Mouse (Mus musculus) embryonic facial prominence, embryonic 14.5 days (tissue): ENCODE measurements around the gene Astn2. TPM values are rescaled to one million over a fixed set of nuclear protein-coding genes. Genes with fewer than 3 reads are reported as not detected.

Source experiments
- ATAC-seq: fragments of 200-750 bp; cut with Nextera tagmentation; 2 replicates; pipeline ENCODE4 v1.8.0; 2017; ENCODE audit warnings: low read depth, moderate number of reproducible peaks, moderate TSS enrichment
- DNase-seq: peaks from one replicate; pipeline ENCODE4 v3.0.0-alpha.2; 2015; ENCODE audit warnings: low spot score
- H3K27ac ChIP-seq: fragments of 300-500 bp; sonication (generic); replicated peaks from 2 replicates; pipeline ENCODE4 v1.5.1; 2014; ENCODE audit warnings: low read depth, mild to moderate bottlenecking, low read length, moderate library complexity
- H3K27me3 ChIP-seq: fragments of 300-500 bp; sonication (generic); replicated peaks from 2 replicates; pipeline ENCODE4 v1.6.1; 2014; ENCODE audit warnings: low read length; ENCODE audit not compliant: control insufficient read depth, insufficient read depth
- H3K36me3 ChIP-seq: fragments of 300-500 bp; sonication (generic); 2 replicates; pipeline ENCODE4 v1.6.1; 2014; ENCODE audit warnings: low read length, mixed read lengths; ENCODE audit not compliant: control insufficient read depth, insufficient read depth
- H3K4me1 ChIP-seq: fragments of 300-500 bp; sonication (generic); 2 replicates; pipeline ENCODE4 v1.6.1; 2014; ENCODE audit warnings: antibody characterized with exemption, low read length; ENCODE audit not compliant: control insufficient read depth, insufficient read depth
- H3K4me2 ChIP-seq: fragments of 300-500 bp; sonication (generic); 2 replicates; pipeline ENCODE4 v1.6.1; 2014; ENCODE audit warnings: low read depth, mild to moderate bottlenecking, low read length, moderate library complexity, mixed read lengths
- H3K4me3 ChIP-seq: fragments of 300-500 bp; sonication (generic); 2 replicates; pipeline ENCODE4 v1.5.1; 2014; ENCODE audit warnings: low read depth, mild to moderate bottlenecking, low read length
- H3K9ac ChIP-seq: fragments of 300-500 bp; sonication (generic); 2 replicates; pipeline ENCODE4 v1.6.1; 2014; ENCODE audit warnings: low read depth, mild to moderate bottlenecking, low read length, moderate library complexity, mixed read lengths
- H3K9me3 ChIP-seq: fragments of 300-500 bp; sonication (generic); 2 replicates; pipeline ENCODE4 v1.6.1; 2016; ENCODE audit warnings: low read length; ENCODE audit not compliant: control insufficient read depth
- WGBS: fragments of 180-500 bp; shearing (Covaris S2); extraction: QIAGEN DNeasy Blood & Tissue Kit; methylation state at CpG from one replicate; pipeline ENCODE4 v1.1.7; 2014; 5-methylcytosine and 5-hydroxymethylcytosine counted together
- polyA plus RNA-seq: library from polyadenylated mRNA; unstranded; fragments of >200 nt; fragmentation: Nextera tagmentation; extraction: Ambion mirVana; gene quantifications from 2 replicates; pipeline ENCODE4 v1.2.1, GENCODE M21; 2014

Astn2 gene
- polyA plus RNA-seq, 1 experiment from 2014 or later = 1.0 TPM

DNA sequence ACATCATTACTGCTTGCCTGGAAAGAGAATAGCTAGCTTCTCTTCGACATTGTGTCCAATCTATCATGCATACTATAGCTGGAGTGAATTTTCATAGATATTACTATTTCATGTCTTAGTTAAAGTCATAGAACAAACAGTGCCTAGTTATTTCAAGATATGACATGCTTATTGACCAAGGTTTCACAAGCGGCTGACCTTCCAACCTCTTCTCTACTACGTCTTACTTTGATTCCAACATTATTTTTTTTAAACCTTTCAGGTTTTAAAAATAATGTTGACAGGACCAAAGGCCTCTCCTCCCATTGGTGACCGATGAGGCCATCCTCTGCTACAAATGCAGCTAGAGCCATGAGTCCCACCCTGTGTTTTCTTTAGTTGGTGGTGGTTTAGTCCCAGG, 1025.0 kb downstream of the Astn2 start:
- Histone ChIP-seq H3K9ac (no peak overlapping the region), H3K27ac (no peak overlapping the region), H3K4me1 (no peaks in the 10 kb centered on the region), H3K27me3 (no peaks in the 10 kb centered on the region), H3K9me3 (no peaks in the 10 kb centered on the region), H3K36me3 (no peaks in the 10 kb centered on the region), H3K4me2 (no peak overlapping the region), H3K4me3 (no peak overlapping the region)
- DNase-seq = no peak
- ATAC-seq = no peak
- whole genome bisulfite sequencing = 86% methylated on average over 4 of the region's 4 CpGs

DNA sequence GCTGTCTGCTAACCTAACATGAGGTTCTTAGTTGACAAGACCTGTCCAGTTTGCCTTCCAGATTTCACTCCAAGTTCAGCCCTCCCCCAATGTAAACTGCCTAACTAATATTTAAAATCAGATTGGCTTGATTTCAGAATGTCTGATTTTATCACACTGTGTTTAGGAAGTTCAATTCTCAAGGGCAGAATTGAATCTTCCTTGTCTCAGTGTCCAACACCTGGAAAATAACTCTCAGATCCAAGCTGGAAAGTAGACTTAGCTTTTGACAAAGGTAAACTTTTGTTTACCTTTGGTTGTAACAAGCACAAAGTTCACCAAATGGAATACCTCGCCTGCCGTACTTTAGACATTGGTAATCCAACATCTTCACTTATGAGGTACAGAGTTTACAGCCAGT, 1027.8 kb downstream of the Astn2 start:
- no peak overlapping the region for H3K27ac ChIP-seq
- H3K27me3 ChIP-seq = no peaks in the 10 kb centered on the region
- WGBS = 86% methylated on average over 2 of the region's 2 CpGs
- no peaks in the 10 kb centered on the region for H3K36me3 ChIP-seq
- H3K4me3 ChIP-seq = no peak overlapping the region
- no peak overlapping the region for H3K4me2 ChIP-seq
- DNase-seq (no peak), ATAC-seq (no peak)
- no peaks in the 10 kb centered on the region for H3K4me1 ChIP-seq
- H3K9ac ChIP-seq = no peak overlapping the region
- no peaks in the 10 kb centered on the region for H3K9me3 ChIP-seq

DNA sequence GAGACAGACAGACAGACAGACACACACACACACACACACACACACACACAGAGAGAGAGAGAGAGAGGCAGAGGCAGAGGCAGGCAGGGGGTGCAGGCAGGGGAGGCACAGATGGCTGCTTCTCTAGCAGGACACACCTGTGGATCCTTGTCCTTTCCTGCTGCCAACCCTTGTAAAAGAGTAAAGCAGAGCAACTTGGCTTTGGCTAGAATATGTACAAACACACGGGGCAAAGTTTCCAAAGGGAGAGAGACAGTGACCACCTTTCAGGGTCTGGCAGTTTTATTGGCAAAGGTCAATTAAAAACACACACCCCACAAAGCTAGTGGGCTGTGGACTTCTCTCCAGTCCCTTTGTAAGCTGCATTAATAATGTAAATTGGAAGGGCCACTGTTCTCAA, 1030.6 kb downstream of the Astn2 start:
- DNase-seq = no peak
- no peak overlapping the region for H3K4me2 ChIP-seq
- no peak overlapping the region for H3K4me3 ChIP-seq
- 60% methylated on average over 1 of the region's 1 CpGs for WGBS
- H3K9me3 ChIP-seq = no peaks in the 10 kb centered on the region
- H3K4me1 ChIP-seq = no peaks in the 10 kb centered on the region
- no peaks in the 10 kb centered on the region for H3K27me3 ChIP-seq
- H3K36me3 ChIP-seq = no peaks in the 10 kb centered on the region
- ATAC-seq = no peak
- no peak overlapping the region for H3K9ac ChIP-seq
- H3K27ac ChIP-seq = no peak overlapping the region

DNA sequence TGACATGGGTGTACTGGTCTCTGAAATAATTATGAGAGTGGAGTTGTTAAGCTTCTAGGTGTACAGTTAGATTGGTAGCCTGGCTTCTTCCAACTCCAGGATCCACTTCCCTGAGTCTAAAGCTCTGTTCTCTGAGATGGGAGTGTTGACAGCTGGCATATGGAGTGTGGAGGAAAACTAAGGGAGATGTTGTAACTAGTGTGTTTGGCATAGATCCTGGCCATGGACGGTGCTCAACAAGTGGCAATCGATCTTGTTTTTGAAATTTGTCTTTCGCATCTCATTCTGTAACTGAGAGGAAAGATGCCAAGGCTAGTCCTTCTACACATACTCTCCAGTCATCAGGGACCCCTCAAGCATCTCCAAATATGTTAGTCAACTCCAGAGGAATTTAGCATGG, 1031.7 kb downstream of the Astn2 start:
- no peaks in the 10 kb centered on the region for H3K4me1 ChIP-seq
- no peaks in the 10 kb centered on the region for H3K9me3 ChIP-seq
- 92% methylated on average over 3 of the region's 3 CpGs for WGBS
- no peaks in the 10 kb centered on the region for H3K36me3 ChIP-seq
- no peak overlapping the region for H3K27ac ChIP-seq
- ATAC-seq (no peak), DNase-seq (peak; percentile 16)
- H3K4me3 ChIP-seq = no peak overlapping the region
- H3K9ac ChIP-seq = no peak overlapping the region
- H3K4me2 ChIP-seq = no peak overlapping the region
- no peaks in the 10 kb centered on the region for H3K27me3 ChIP-seq

DNA sequence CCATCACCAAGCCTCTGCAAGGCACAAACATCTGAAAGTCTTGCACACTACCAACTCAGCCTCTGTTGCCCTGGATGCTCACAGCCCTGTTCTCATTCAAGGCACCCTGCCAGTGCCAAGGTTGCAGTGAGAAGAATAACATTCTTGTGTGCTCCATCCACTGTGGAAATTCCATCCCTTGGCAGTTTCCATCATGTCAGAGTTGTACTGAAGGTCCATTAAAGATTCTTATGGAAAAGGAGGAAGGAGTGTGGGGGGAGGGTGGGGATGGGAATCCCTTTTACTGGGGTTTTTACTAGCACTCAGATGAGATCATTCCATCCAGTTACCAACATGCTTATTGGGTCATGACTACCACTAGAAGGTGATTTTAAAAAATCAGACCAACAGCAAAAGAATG, 1037.3 kb downstream of the Astn2 start:
- no peaks in the 10 kb centered on the region for H3K27me3 ChIP-seq
- no peak for ATAC-seq
- H3K4me1 ChIP-seq = no peaks in the 10 kb centered on the region
- H3K9ac ChIP-seq = no peak overlapping the region
- no peaks in the 10 kb centered on the region for H3K36me3 ChIP-seq
- H3K9me3 ChIP-seq = no peaks in the 10 kb centered on the region
- H3K27ac ChIP-seq = no peak overlapping the region
- no peak for DNase-seq
- H3K4me3 ChIP-seq = no peak overlapping the region
- H3K4me2 ChIP-seq = no peak overlapping the region

DNA sequence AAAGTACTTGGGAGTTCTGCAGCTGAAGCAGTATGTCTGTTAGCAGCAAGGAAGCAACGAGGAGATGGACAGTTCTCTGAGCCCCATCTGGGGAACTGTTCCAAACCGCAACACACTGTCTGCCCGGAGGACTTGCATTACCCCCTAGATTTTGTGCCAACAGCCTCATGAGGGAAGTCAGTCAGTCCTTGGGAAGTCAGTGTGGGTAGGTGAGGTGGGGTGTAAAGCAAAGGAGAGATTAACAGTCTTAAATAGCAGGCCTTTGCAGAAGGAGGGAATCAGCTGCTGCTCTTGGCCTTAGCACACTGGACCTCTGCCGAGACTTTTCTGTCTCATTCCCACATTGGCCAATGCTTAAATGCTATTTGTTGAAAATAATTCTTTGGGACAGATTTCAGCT, 1049.8 kb downstream of the Astn2 start:
- WGBS = 68% methylated on average over 4 of the region's 4 CpGs
- Histone ChIP-seq H3K4me1 (peaks cover 3% of the 10 kb centered on the region; the same call in 1 of the 2 replicates), H3K27ac (no peak overlapping the region), H3K9me3 (no peaks in the 10 kb centered on the region), H3K4me2 (no peak overlapping the region), H3K36me3 (no peaks in the 10 kb centered on the region), H3K9ac (no peak overlapping the region), H3K4me3 (no peak overlapping the region), H3K27me3 (no peaks in the 10 kb centered on the region)
- DNase-seq (no peak), ATAC-seq (no peak)

DNA sequence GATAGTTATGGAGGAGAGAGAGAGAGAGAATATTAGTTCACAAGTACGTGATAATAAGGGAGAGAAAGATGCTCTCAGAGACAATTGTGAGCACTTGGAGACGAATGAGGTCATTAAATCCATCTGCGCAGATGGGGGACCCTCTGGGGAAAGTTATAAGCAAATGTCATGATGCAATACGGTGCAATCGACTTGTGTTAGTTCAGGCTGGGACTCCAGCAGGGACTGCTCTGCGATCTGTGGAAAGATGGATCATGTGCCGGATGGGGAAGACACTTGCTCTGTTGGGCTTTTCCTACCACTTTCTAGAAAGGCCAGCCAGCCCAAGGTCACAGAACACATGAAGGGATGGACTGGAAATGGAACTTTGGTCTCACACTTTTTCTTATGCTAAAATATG, 1053.9 kb downstream of the Astn2 start:
- H3K4me3 ChIP-seq = no peak overlapping the region
- ATAC-seq = no peak
- H3K27ac ChIP-seq = no peak overlapping the region
- peaks cover 3% of the 10 kb centered on the region; the same call in 1 of the 2 replicates for H3K4me1 ChIP-seq
- H3K36me3 ChIP-seq = no peaks in the 10 kb centered on the region
- no peak overlapping the region for H3K9ac ChIP-seq
- WGBS = 80% methylated on average over 7 of the region's 7 CpGs
- no peak for DNase-seq
- no peaks in the 10 kb centered on the region for H3K27me3 ChIP-seq
- H3K9me3 ChIP-seq = no peaks in the 10 kb centered on the region
- H3K4me2 ChIP-seq = no peak overlapping the region

DNA sequence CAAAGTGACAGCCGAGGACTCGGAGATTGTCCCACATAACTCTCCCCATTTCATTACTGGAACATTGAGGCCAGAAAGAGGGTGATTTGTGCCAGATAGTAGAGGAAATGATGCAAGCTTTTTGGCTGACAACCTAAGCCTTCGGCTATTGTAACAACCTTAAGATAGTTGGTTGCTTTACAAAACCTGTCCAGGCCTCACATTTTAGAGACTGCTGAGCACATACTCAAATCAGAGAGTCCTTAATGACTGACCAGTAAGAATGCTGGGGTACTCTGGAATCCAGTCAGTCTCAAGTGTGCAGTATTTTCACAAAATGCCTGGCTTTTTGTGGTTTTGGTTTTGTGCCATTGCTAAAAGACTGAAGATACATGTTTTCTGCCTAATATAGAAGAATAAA, 1062.6 kb downstream of the Astn2 start:
- 77% methylated on average over 3 of the region's 3 CpGs for WGBS
- Histone ChIP-seq H3K27me3 (no peaks in the 10 kb centered on the region), H3K4me3 (no peak overlapping the region), H3K9ac (no peak overlapping the region), H3K36me3 (no peaks in the 10 kb centered on the region), H3K4me1 (no peaks in the 10 kb centered on the region), H3K27ac (no peak overlapping the region), H3K9me3 (no peaks in the 10 kb centered on the region), H3K4me2 (no peak overlapping the region)
- DNase-seq (no peak), ATAC-seq (no peak)

DNA sequence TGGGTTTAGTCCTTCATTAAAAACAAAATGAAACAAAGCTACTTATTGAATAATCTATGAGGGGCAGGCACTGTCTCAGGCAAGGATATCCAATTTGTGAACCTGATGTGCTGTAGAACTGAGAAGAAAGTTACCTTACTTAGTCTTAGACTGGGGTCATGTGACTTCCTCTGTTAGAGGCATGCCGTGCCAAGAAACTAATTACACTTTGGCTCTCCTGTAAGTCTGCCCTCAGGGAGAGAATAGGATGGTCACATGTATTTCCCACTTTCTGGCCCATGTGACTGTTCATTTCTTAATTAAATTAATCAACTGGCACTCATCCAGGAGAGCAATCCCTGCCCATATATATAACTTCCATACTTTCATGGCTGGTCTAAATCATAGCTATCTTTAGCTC, 1070.7 kb downstream of the Astn2 start:
- no peaks in the 10 kb centered on the region for H3K27me3 ChIP-seq
- H3K4me3 ChIP-seq = no peak overlapping the region
- H3K9ac ChIP-seq = no peak overlapping the region
- H3K4me2 ChIP-seq = no peak overlapping the region
- no peaks in the 10 kb centered on the region for H3K9me3 ChIP-seq
- ATAC-seq (peak; percentile 47; the same call in 1 of the 2 replicates), DNase-seq (peak; percentile 50)
- no peaks in the 10 kb centered on the region for H3K4me1 ChIP-seq
- 30% methylated on average over 1 of the region's 1 CpGs for WGBS
- H3K36me3 ChIP-seq = no peaks in the 10 kb centered on the region
- no peak overlapping the region for H3K27ac ChIP-seq
